Mouse (Mus musculus) brain, adult 2 months (tissue): Measurements from ENCODE around the gene Olfml3.

ENCODE experiments used
- DNase-seq: peaks from one replicate; pipeline ENCODE4 v3.0.0; 2011; ENCODE audit warnings: low read depth, low spot score

Olfml3 gene

DNA sequence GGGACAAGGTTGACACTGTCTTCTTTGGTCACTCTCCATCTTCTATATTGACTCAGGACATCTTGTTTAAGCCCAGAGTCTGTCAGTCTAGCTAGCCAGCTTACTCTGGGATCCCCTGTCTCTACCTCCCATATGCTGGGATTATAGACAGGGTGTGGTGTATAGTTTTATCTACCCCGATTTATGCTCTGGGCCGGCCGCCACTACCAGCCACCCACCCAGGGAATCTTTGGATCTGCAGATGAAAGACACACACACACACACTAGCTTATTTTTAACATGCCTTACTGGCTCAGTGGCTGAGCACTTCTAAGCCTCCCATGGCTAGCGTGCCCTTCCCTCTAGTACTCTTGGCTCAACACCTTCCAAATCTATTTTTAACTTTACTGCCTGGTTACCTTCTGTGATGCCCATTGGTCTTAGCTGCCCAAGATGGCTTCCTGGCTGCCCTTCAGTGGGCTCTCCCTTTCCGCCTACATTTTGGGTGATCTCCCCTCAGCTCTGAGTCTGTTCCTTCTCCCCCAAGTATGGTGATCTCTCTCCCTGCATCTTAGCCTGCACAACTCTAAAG, 28.2 kb downstream of the Olfml3 start:
- DNase-seq = no peak

DNA sequence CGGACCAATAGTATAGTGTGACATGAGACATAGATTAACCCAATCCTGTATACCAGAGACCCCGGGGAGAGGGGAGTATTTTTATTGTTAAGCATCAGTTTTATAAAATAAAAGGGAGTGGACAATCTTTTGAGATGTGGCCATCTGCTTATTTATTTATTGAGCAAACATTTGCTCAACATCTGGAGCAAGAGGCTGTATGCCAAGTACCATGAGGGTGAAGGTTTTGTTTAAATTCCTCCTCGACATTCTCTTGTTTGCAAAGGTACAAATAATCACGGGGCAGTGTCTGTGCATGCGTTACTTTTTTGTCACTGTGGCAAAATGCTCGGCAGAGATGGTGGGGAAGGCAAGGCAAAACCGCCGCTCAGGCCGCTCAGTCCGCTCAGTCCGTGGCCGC, 32.4 kb downstream of the Olfml3 start:
- DNase-seq = no peak

DNA sequence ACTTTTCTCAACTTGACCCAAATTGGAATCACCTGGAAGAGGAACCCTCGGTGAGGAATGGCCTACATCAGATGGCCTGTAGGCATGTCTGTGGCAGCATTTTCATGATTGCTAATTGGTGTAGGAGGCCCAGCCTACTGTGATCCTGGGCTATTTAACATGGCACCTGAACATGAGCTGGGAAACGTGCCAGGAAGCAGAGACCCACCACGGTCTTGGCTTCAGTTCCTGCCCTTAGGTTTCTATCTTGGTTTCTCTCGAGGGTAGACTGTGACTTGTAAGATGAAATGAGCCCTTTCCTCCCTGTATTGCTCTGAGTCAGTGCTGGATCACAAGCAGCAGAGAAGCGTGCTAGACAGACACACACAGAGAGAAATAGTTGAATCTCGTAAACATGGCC, 33.1 kb downstream of the Olfml3 start:
- DNase-seq = peak; percentile 22

- DNase-seq = no peak
Measured at GRCm38 (mm10) chr3:103696388-103696925, 41.3 kb downstream of the Olfml3 start.

GRCm38 (mm10) chr3:103695556-103695955, 42.2 kb downstream of the Olfml3 start:
- peak; percentile 60 for DNase-seq

- DNase-seq = peak; percentile 46
Measured at GRCm38 (mm10) chr3:103690506-103690905, 47.3 kb downstream of the Olfml3 start.

DNA sequence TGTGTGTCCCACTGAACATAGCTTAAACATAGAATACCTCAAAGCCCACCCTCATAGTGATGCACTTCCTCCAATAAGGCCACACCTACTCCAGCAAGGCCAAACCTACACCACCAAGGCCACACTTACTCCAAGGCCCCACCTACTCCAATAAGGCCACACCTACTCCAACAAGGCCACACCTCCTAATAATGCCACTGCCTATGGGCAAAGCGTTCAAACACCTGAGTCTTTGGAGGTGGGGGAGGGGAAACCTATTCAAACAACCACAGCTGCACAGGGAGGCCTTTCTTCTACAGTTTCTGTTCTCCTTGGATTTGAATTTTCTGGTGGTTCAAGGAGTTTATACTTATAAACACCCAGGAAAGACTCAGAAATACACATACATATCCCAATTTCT, 48.8 kb downstream of the Olfml3 start:
- DNase-seq = no peak

DNA sequence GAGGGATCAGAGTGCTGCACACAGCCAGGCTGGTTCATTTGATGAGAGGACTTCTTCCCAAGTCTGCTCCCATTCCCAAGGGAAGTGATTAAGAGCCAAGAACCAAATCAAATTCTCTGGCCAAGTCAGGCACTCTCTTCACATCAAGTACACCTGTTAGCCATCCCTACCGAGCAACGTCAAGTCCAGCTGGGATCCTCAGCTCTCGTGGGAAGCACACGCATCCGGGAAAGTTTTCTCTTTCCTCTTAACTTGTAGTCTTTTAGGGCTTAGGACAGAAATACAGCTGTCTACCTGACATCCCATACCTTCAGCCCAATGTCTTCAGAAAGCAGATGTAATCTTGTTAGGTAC, 53.9 kb downstream of the Olfml3 start:
- no peak for DNase-seq

- DNase-seq = peak; percentile 93
Measured at GRCm38 (mm10) chr3:103683234-103683965, 54.4 kb downstream of the Olfml3 start.

DNA sequence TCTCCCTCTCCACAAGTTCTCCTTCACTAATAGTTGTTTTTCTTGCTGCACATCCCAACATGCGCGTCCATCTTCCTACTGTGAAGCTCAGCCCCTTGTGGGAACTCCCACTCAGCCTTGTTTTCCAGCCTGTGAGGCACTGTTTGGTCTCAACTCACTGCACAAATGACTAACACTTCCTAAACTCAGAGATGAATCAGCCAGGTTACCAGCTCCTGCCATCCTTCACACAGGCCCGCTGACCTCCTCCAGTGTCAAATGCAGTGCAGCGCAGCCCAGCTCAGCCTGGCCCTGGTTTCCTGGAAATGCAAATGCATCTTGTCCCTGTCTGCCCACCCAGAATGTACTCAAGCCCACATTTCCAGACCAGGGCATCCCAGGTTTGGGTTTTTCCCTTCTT, 55.3 kb downstream of the Olfml3 start:
- peak; percentile 87 for DNase-seq

DNA sequence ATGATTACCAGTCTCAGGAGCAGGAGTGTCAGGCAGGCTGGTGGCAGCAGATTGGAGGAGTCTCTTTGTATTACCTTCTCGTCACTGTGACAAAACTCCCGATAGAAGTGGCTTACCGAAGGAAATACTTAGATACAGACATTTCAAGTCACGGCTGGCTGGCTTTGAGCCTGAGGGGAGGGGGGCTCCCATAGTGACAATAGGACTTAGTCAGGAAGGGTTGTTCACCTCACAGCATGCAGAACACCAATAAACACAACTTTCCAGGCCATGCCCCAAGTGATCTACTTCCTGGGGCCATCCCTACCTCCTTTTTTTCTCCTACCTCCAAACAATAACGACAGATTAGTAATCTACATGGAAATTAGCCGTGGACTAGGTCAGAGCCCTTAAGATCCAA, 59.0 kb downstream of the Olfml3 start:
- DNase-seq = no peak

GRCm38 (mm10) chr3:103672716-103673115, 65.1 kb downstream of the Olfml3 start:
- no peak for DNase-seq
